Mouse (Mus musculus) megakaryocyte, embryonic 14.5 days (primary cell): Measurements from ENCODE around the gene Ppp1r10.

Experiments used
- FLI1 ChIP-seq: IDR thresholded peaks from 2 replicates; pipeline ENCODE4 v1.6.1; 2012; ENCODE audit warnings: low read length, inconsistent platforms, mixed read lengths
- GATA1 ChIP-seq: IDR thresholded peaks from 3 replicates; pipeline ENCODE4 v1.6.1; 2012; ENCODE audit warnings: mixed read lengths, low read length, inconsistent platforms, borderline replicate concordance

DNA sequence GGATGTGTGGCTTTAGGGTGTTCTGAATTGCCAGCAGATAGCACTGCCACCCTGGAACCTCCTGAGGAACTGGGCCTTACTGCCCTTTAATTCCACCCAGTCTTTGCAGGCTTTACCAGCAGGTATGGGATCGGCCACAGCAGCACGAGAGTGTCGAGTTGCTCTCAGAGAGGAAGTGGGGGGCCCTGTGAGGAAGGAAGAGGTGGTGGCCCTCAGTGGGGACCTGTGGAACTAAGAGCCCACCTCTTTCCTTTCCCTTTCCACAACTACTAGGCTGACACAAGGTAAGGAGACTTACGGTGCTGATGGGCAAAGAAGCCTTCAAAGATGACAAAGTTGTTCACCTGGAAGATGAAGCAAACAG is 12.3 kb upstream of the Ppp1r10 start:
- TF ChIP-seq FLI1 (no peak), GATA1 (no peak)
